Mouse (Mus musculus) neutrophil, adult 59 days (primary cell): ENCODE results near the gene Syna. TPM values are rescaled to one million over a fixed set of nuclear protein-coding genes. Genes with fewer than 3 reads are reported as not detected.

ENCODE experiments used
- total RNA-seq, 2 experiments: library from RNA; stranded (reverse); gene quantifications; 1 replicate in 1 of 2; 2 replicates in 1 of 2; pipeline ENCODE4 v1.2.4; 2023

Gene Syna
- not detected for total RNA-seq

DNA sequence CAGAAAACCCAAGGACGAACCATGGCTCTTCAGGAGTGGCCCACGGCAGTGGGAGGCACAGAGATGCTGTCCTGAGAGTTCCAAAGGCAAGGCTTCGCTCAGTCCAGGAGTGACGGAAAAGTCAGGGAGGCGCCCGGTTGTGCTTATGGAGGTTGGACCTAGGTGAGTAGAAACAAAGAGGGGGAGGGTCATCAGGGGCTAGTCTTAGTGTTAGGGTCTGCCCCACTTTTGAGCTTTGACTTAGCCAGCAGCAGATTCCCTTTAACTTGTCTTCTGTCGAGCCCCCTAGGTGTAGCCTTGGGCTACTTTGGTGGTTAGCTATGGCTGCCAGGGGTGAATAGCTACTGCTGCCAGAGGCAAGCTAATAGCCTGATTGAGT is at the start of gene Syna:
TSS of gene Syna (minus strand) at position 101 of the 379 bp plus-strand sequence.

DNA sequence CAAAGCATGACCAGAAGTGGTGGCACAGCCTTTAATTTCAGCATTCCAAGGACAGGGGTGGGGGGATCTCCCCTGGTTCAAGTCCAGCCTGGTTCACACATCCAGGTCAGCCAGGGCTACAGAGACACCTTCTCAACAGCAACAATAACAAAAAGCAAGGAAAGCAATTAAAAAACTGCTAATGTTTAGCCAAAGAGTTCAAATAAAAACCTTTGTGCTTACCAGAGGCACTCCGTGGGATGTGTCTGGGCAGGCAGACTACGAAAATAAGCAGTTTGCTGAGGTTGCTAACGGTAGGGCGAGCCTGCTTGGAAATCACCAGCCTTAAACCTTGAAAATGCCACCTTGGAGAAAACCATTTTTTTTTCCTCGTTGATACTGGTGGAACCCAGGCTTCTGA is 21.2 kb upstream of the Syna start, which contains the start of gene Rfc2:
TSS of gene Rfc2 (plus strand) at position 221 of the 400 bp plus-strand sequence.

DNA sequence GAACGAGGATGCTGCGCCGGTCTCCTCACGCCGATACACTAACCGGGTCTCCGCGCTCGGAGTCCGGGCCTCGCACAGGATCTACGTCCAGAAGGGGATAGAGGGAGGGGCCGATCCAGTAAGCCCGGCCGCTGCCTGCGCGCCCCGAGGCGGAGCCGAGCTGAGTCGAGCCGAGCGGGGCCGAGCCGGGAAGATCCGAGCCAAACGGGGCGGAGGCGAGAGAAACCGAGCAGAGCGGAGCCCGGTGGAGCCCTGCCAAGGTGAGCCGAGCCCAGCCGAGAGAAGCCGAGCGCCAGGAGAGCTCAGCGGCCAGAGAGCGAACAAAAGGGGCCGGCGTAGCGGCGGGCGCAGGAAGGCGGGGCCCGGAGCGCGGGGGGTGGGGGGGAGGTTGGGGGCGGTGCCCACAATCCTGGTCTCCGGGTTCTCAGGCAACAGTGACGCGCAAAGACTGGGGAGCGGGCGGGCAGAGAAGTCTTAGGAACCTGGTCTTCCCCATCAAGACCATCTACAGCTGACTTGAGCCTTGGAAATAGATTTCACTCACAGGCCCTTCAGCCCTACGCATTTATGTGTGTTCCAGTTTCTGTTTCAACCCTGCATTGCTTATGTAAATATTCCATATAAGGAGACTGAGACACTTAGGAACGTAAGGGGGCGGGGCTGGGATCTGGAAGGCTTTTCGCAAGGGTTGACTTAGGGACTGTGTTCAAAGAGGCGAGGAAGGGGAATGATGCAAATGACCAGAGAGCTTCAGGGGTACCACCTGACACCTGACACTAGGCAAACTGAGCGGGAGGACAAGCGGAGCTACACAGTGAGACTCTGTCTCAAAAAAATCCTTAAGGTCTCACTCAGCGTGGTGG is 7.6 kb downstream of the Syna start, which contains the start of gene Clip2:
TSS of gene Clip2 (minus strand) at position 325 of the 863 bp plus-strand sequence.

Other genes starting within 250 kb of the Syna start
- gene Gtf2i, start 245.4 kb downstream of the Syna start, total RNA-seq, result 10 to 100 TPM; 30.9 to 34.5 TPM
- gene Gtf2ird1, start 103.5 kb downstream of the Syna start, total RNA-seq, result 10 to 100 TPM in 1 of 2 experiments, 1 to 10 TPM in 1; 8.8 to 14.1 TPM
- gene Clip2, start 7.7 kb downstream of the Syna start, total RNA-seq, result 1 to 10 TPM; 8.3 to 8.8 TPM
- 100 to 1,000 TPM in 1 of 2 experiments, 10 to 100 TPM in 1; 89.2 to 101 TPM for gene Rfc2, start 21.2 kb upstream of the Syna start, total RNA-seq
- 10 to 100 TPM; 40.3 to 42.8 TPM for gene Lat2, start 54.9 kb upstream of the Syna start, total RNA-seq
- 100 to 1,000 TPM; 179 to 213 TPM for gene Eif4h, start 79.3 kb upstream of the Syna start, total RNA-seq
- 10 to 100 TPM in 1 of 2 experiments, 1 to 10 TPM in 1; 7.4 to 11.5 TPM for gene Limk1, start 128.4 kb upstream of the Syna start, total RNA-seq
- gene Eln, start 187.2 kb upstream of the Syna start, total RNA-seq, result not detected